Mouse (Mus musculus) kidney, adult 2 months (tissue): ENCODE measurements at regions not wholly inside any gene's neighbourhood (a gene's known extent, or its start where the extent isn't known, plus 50 kb on each side); places are given as distances from the start of the nearest gene placed in this dataset.

ENCODE experiments used
- DNase-seq: peaks from one replicate; pipeline ENCODE4 v3.0.0; 2021
- H3K27ac ChIP-seq: fragments of 200-500 bp; 2 replicates; pipeline ENCODE4 v1.5.1; 2012; ENCODE audit warnings: low read depth, low read length, control low read depth, inconsistent platforms; ENCODE audit not compliant: insufficient read depth
- H3K27me3 ChIP-seq: fragments of 200-500 bp; replicated peaks from 2 replicates; pipeline ENCODE4 v1.6.1; 2012; ENCODE audit warnings: mild to moderate bottlenecking, moderate library complexity, low read length, inconsistent platforms; ENCODE audit not compliant: control insufficient read depth, insufficient read depth
- H3K36me3 ChIP-seq: fragments of 200-500 bp; 2 replicates; pipeline ENCODE4 v1.6.1; 2012; ENCODE audit warnings: mild to moderate bottlenecking, moderate library complexity, low read length, inconsistent platforms; ENCODE audit not compliant: control insufficient read depth, insufficient read depth
- H3K4me1 ChIP-seq: fragments of 200-500 bp; 2 replicates; pipeline ENCODE4 v1.6.1; 2011; ENCODE audit warnings: low read length; ENCODE audit not compliant: control insufficient read depth, insufficient read depth
- H3K4me3 ChIP-seq: fragments of 200-500 bp; 2 replicates; pipeline ENCODE4 v1.5.1; 2011; ENCODE audit warnings: mild to moderate bottlenecking, low read depth, low read length, control low read depth; ENCODE audit not compliant: insufficient read depth
- CTCF ChIP-seq: fragments of 200-500 bp; conservative IDR thresholded peaks from 2 replicates; pipeline ENCODE4 v1.5.1; 2011; ENCODE audit warnings: low read depth, mild to moderate bottlenecking, control low read depth, low read length, moderate library complexity, mixed read lengths; ENCODE audit not compliant: insufficient read depth, insufficient read length
- POLR2A ChIP-seq: fragments of 200-500 bp; IDR thresholded peaks from one replicate; pipeline ENCODE4 v1.6.1; 2011; ENCODE audit warnings: low read depth, low read length, control low read depth
- WGBS: fragments of 180-500 bp; shearing (Covaris S2); methylation state at CpG from one replicate; pipeline ENCODE4 v1.1.7; 2018; 5-methylcytosine and 5-hydroxymethylcytosine counted together

DNA sequence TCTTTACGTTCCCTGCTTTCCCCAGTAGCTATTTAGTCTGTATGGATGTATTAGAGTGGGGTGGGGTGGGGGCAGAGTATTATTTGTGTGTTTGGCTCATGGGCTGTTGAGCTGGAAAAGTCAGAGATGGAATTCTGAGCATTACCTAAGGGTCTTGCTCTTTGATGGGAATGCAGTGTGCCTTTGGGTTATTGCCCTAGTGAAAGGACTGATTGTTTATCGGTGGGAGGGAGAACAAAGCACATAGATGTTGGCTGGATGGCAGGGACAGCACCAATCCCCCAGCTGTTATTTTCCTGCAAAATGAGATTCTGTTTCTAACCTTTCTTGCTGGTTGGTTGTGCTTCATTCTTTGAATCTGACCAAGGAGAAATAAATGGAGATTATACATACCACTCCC, 96.4 kb downstream of the Icos start:
- no peaks in the 10 kb centered on the region for H3K27me3 ChIP-seq
- TF ChIP-seq CTCF (no peak), POLR2A (no peak)
- 77% methylated on average over 2 of the region's 2 CpGs for WGBS

DNA sequence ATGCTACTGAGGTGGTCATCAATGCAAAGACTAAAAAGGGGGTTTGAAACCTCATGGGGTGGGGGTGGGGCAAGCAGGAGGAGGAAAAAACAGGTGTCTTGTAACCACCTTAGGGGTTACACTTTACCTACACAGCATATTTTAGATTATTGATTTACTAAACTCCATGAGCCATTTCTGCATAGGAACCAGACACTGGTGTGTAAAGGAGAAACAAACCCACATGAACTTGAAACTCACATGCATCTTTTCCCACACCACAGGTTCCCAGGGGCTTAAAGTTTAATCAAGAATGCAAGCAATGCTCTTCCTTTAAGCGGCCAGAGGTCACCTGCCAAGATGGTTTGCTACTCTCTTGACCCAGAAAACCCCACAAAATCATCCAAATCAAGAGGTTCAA, 97.6 kb downstream of the Icos start:
- no peak for DNase-seq
- 40% methylated on average over 1 of the region's 1 CpGs for WGBS
- Histone ChIP-seq H3K4me1 (no peaks in the 10 kb centered on the region), H3K27me3 (no peaks in the 10 kb centered on the region), H3K4me3 (no peak overlapping the region), H3K27ac (no peak overlapping the region), H3K36me3 (no peaks in the 10 kb centered on the region)
- no peak for TF ChIP-seq CTCF
- TF ChIP-seq POLR2A, result no peak

More for the DNA sequence above, 96.4 kb downstream of the Icos start:
- no peak overlapping the region for H3K4me3 ChIP-seq
- no peaks in the 10 kb centered on the region for H3K36me3 ChIP-seq
- no peak overlapping the region for H3K27ac ChIP-seq
- DNase-seq, result no peak
- no peaks in the 10 kb centered on the region for H3K4me1 ChIP-seq

DNA sequence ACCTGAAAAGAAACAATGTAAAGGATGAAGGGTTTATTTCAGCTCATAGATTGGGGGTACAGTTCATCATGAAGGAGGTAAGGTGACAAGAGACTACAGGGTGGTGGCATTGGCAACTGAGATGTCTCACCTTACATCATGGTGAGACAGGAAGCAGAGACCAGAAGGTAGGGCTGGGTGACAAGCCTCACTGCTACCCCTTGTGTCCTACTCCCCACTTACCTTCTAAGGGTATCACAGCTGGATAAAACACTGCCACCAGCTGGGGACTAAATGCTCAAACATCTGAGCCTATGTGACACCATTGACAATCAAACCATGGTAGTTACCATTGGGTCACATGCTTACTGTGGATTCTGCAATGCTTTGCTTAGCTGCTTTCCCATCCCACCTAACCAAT, 107.0 kb downstream of the Icos start:
- no peak for DNase-seq
- no peak for TF ChIP-seq CTCF
- TF ChIP-seq POLR2A, result no peak
- Histone ChIP-seq H3K36me3 (no peaks in the 10 kb centered on the region), H3K27ac (no peak overlapping the region), H3K27me3 (no peaks in the 10 kb centered on the region), H3K4me1 (no peaks in the 10 kb centered on the region), H3K4me3 (no peak overlapping the region)

DNA sequence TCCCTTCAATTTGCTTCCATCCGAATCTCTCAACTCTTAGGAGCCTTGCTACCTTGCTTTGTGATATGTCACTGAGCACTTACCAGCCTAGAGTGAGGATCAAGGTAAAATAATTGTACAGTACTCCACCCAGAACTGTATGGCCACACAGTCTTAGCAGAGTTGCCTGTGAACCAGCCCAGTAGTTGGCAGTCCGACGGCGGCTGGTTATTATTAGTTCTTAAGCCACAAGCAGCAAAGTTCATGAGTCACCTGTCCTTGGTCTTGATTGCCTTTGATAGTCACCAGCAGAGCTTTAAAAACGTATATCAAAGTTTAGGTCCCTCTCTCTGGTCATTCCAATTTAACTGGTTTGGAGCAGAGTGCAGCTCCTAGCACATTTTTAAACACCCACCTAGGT, 109.1 kb downstream of the Icos start:
- H3K27me3 ChIP-seq, result no peaks in the 10 kb centered on the region
- TF ChIP-seq CTCF, result no peak
- H3K36me3 ChIP-seq, result no peaks in the 10 kb centered on the region
- H3K27ac ChIP-seq, result no peak overlapping the region
- no peak for DNase-seq
- no peak overlapping the region for H3K4me3 ChIP-seq
- 79% methylated on average over 5 of the region's 5 CpGs for WGBS
- H3K4me1 ChIP-seq, result no peaks in the 10 kb centered on the region

DNA sequence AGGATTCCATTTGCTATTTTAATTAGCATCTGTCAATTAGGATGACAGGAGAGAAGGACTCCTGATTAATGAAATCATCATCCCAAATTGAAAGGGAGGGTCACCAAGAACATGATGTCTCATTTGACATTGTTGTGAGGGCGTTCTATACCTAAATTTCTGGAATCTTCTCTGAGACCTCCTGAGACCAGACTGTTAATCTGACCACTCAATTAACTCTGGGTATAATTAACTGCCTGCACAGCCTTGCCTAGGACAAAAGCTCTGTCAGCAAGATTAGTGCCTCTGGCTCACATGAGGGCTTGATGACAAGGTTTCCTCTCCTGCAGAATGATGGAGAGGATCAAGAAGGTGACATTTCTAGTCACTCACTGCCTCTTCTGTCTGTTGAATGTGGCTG, 113.1 kb downstream of the Icos start:
- Histone ChIP-seq H3K4me1 (no peaks in the 10 kb centered on the region), H3K27me3 (no peaks in the 10 kb centered on the region), H3K4me3 (no peak overlapping the region), H3K36me3 (no peaks in the 10 kb centered on the region), H3K27ac (no peak overlapping the region)
- TF ChIP-seq CTCF, result no peak
- TF ChIP-seq POLR2A, result no peak
- WGBS, result 64% methylated on average over 1 of the region's 1 CpGs
- no peak for DNase-seq

DNA sequence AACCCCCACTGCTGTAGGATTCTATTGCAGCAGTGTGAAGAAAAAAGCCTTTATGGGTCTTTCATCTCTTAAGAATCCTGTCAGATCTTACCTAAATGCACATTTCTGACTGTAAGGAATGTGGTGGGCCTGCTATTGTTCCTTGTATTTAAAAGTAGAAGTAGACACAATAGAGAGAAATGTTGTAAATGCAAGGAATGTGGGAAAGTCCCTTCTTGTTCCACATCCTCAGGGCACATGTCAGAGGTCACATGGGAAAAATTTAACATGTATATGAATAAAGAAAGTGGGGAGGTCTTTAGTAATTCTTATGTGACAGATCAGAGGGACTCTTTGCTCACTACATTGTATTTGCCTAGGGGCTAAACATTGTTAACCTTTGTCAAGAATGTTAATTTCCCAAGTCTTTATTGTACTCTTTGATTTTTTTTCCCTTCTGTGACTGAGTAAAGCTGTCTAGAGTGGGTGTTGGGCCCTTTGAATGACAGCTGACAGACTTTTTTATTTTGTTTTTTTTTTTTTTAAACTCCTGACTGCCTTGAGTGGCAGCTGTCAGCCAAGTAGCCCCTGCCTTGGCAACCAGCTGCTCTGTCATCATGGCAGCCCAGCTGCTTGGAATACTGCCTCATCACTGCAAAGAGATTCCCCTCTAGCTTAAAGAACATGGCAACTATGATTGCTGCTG, 117.9 kb downstream of the Icos start:
- no peak for TF ChIP-seq CTCF
- TF ChIP-seq POLR2A, result no peak
- H3K4me1 ChIP-seq, result no peaks in the 10 kb centered on the region
- no peak overlapping the region for H3K27ac ChIP-seq
- DNase-seq, result no peak
- no peaks in the 10 kb centered on the region for H3K36me3 ChIP-seq
- no peaks in the 10 kb centered on the region for H3K27me3 ChIP-seq
- H3K4me3 ChIP-seq, result no peak overlapping the region

DNA sequence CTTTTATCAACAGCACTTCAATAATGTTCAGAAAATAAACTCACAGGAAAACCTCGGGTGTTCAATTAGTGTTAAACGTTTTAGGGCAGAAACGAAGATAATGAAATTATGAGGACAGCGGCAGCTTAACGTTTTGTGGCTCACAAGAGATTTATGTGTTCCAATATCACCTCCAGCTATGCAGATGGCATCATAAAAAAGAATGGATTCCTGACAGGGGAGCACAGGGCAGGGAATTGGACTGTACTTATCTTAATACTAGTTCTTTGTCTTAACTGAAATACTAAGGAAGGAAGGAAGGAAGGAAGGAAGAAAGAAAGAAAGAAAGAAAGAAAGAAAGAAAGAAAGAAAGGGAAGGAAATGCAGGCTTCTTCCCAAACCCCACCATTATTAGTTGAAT, 121.6 kb downstream of the Icos start:
- Histone ChIP-seq H3K4me1 (no peaks in the 10 kb centered on the region), H3K4me3 (no peak overlapping the region), H3K27ac (no peak overlapping the region), H3K36me3 (no peaks in the 10 kb centered on the region), H3K27me3 (no peaks in the 10 kb centered on the region)
- TF ChIP-seq POLR2A, result no peak
- no peak for TF ChIP-seq CTCF
- WGBS, result 42% methylated on average over 5 of the region's 5 CpGs
- no peak for DNase-seq
